Mouse (Mus musculus): ENCODE results near the gene Rap1gap2. TPM values are rescaled to one million over a fixed set of nuclear protein-coding genes. Genes with fewer than 3 reads are reported as not detected.
A peak's percentile ranks its signal among the peaks of the same experiment; 100 is the strongest.

Gene Rap1gap2
- total RNA-seq, 2 experiments from 2014 or later: 6.2 to 10.7 TPM

- DNase-seq: no peak
Measured at GRCm38 (mm10) chr11:74574768-74575434, 35.8 kb downstream of the Rap1gap2 start.

- DNase-seq: peak; percentile 15
Measured at GRCm38 (mm10) chr11:74572459-74573061, 38.2 kb downstream of the Rap1gap2 start.

GRCm38 (mm10) chr11:74569735-74570134 lies 41.0 kb downstream of the Rap1gap2 start:
- no peak for DNase-seq

- DNase-seq: no peak
Measured at GRCm38 (mm10) chr11:74568463-74568862, 42.3 kb downstream of the Rap1gap2 start.

- DNase-seq: no peak
Measured at GRCm38 (mm10) chr11:74568004-74568403, 42.7 kb downstream of the Rap1gap2 start.

GRCm38 (mm10) chr11:74566326-74566874 lies 44.3 kb downstream of the Rap1gap2 start:
- DNase-seq: no peak

GRCm38 (mm10) chr11:74561392-74561791 lies 49.3 kb downstream of the Rap1gap2 start:
- no peak for DNase-seq

GRCm38 (mm10) chr11:74560600-74561227 lies 50.0 kb downstream of the Rap1gap2 start:
- DNase-seq: no peak

- DNase-seq: no peak
Measured at GRCm38 (mm10) chr11:74559793-74560433, 50.8 kb downstream of the Rap1gap2 start.

GRCm38 (mm10) chr11:74558933-74559332 lies 51.8 kb downstream of the Rap1gap2 start:
- no peak for DNase-seq

- no peak for DNase-seq
Measured at GRCm38 (mm10) chr11:74557456-74558230, 53.1 kb downstream of the Rap1gap2 start.

GRCm38 (mm10) chr11:74555716-74556374 lies 54.9 kb downstream of the Rap1gap2 start:
- peak; percentile 24 for DNase-seq

GRCm38 (mm10) chr11:74554683-74555341 lies 55.9 kb downstream of the Rap1gap2 start:
- no peak for DNase-seq

- DNase-seq: no peak
Measured at GRCm38 (mm10) chr11:74551568-74551967, 59.1 kb downstream of the Rap1gap2 start.

- no peak for DNase-seq
Measured at GRCm38 (mm10) chr11:74550615-74551102, 60.1 kb downstream of the Rap1gap2 start.

GRCm38 (mm10) chr11:74548781-74549382 lies 61.8 kb downstream of the Rap1gap2 start:
- DNase-seq: no peak

- no peak for DNase-seq
Measured at GRCm38 (mm10) chr11:74546933-74547694, 63.6 kb downstream of the Rap1gap2 start.

GRCm38 (mm10) chr11:74546165-74546564 lies 64.5 kb downstream of the Rap1gap2 start:
- no peak for DNase-seq

GRCm38 (mm10) chr11:74545560-74545959 lies 65.2 kb downstream of the Rap1gap2 start:
- DNase-seq: no peak
